Mouse (Mus musculus) lung, postnatal 0 days (tissue): ENCODE measurements around the gene Dmrta2.

Experiments used
- CTCF ChIP-seq: IDR thresholded peaks from 2 replicates; pipeline ENCODE4 v1.5.1; 2016; ENCODE audit warnings: antibody characterized with exemption, mild to moderate bottlenecking
- EP300 ChIP-seq: IDR thresholded peaks from 2 replicates; pipeline ENCODE4 v1.6.1; 2016; ENCODE audit warnings: antibody characterized with exemption, mild to moderate bottlenecking, control low read depth

DNA sequence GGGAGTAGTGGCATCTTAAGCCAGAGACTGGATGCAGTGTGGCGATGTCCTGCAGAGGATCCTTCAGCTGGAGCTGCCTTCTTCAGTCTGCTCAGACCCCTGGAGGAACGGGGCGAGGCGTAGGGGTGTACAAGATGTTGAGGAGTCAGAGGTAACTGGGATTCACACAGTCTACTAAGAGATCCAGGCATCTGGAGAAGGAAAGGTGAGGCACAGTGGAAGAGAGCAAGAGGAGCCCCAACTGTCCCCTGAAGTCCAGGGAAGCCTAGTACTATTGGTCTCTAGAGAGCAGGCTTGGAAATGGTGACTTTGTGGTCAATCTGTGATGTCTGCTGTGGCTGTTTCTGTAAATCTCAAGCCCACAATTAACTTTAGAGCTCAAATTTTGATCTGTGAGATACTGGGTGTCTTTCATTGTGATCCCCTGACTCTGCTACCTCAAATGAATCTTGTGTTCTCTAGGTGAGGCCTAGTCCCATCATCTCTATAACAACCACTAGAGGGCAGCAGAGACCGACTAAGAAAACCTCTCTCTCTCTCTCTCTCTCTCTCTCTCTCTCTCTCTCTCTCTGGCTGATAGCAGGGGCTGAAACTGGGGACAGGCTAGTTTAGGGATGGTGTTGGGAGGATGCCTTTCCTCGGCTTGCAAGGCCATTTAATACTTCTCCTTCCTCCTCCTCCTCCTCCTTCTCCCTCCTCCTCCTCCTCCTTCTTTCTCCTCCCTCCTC lies 50.8 kb downstream of the Dmrta2 start:
- TF ChIP-seq EP300: no peak
- TF ChIP-seq CTCF: peak; percentile 76
